Mouse (Mus musculus) kidney, embryonic 14.5 days (tissue): ENCODE results near the gene Disp1. TPM values are rescaled to one million over a fixed set of nuclear protein-coding genes. Genes with fewer than 3 reads are reported as not detected.

Experiments
- ATAC-seq: fragments of 200-750 bp; cut with Nextera tagmentation; 2 replicates; pipeline ENCODE4 v1.8.0; 2017; ENCODE audit warnings: moderate number of reproducible peaks, mild to moderate bottlenecking, moderate TSS enrichment, moderate library complexity; ENCODE audit not compliant: low FRiP score, low TSS enrichment
- H3K27ac ChIP-seq: fragments of 300-500 bp; sonication (generic); 2 replicates; pipeline ENCODE4 v1.5.1; 2014; ENCODE audit warnings: low read depth, mild to moderate bottlenecking, low read length, moderate library complexity, mixed read lengths
- H3K27me3 ChIP-seq: fragments of 300-500 bp; sonication (generic); 2 replicates; pipeline ENCODE4 v1.6.1; 2014; ENCODE audit warnings: mild to moderate bottlenecking, low read length; ENCODE audit not compliant: control insufficient read depth, insufficient read depth
- H3K36me3 ChIP-seq: fragments of 300-500 bp; sonication (generic); 2 replicates; pipeline ENCODE4 v1.6.1; 2014; ENCODE audit warnings: low read length, mixed read lengths; ENCODE audit not compliant: control insufficient read depth, insufficient read depth
- H3K4me1 ChIP-seq: fragments of 300-500 bp; sonication (generic); 2 replicates; pipeline ENCODE4 v1.6.1; 2014; ENCODE audit warnings: low read length, mixed read lengths; ENCODE audit not compliant: control insufficient read depth, insufficient read depth
- H3K4me2 ChIP-seq: fragments of 300-500 bp; sonication (generic); replicated peaks from 2 replicates; pipeline ENCODE4 v1.6.1; 2014; ENCODE audit warnings: low read depth, mild to moderate bottlenecking, low read length
- H3K4me3 ChIP-seq: fragments of 300-500 bp; sonication (generic); 2 replicates; pipeline ENCODE4 v1.5.1; 2014; ENCODE audit warnings: mild to moderate bottlenecking, low read length
- H3K9ac ChIP-seq: fragments of 300-500 bp; sonication (generic); 2 replicates; pipeline ENCODE4 v1.6.1; 2014; ENCODE audit warnings: low read depth, mild to moderate bottlenecking, low read length, moderate library complexity
- H3K9me3 ChIP-seq: fragments of 300-500 bp; sonication (generic); 2 replicates; pipeline ENCODE4 v1.6.1; 2016; ENCODE audit warnings: low read length; ENCODE audit not compliant: control insufficient read depth
- WGBS: fragments of 180-500 bp; shearing (Covaris S2); extraction: QIAGEN DNeasy Blood & Tissue Kit; methylation state at CpG from one replicate; pipeline ENCODE4 v1.1.7; 2014; 5-methylcytosine and 5-hydroxymethylcytosine counted together
- polyA plus RNA-seq: library from polyadenylated mRNA; unstranded; fragments of >200 nt; fragmentation: Nextera tagmentation; extraction: Ambion mirVana; gene quantifications from 2 replicates; pipeline ENCODE4 v1.2.1, GENCODE M21; 2014

Disp1 gene
- polyA plus RNA-seq, 1 experiment from 2014 or later = 16.9 TPM

DNA sequence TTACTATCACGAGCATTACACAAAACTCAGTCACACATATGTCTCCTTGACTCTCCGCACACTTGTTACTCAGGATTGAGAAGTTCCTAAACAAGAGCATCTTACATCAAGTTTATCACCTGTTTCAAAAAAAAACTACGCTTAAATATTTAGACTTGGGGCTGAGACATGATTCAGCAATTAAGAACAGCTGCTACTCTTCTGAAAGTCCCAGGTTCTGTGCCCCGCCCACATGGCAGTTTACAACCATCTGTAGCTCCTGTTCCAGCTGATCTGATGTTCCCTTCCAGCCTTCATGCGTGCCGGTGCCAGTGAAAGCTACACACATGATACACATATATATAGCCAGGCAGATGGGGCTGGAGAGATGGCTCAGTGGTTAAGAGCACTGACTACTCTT, 7.5 kb downstream of the Disp1 start:
- Histone ChIP-seq H3K9me3 (no peaks in the 10 kb centered on the region), H3K4me2 (no peak overlapping the region), H3K27me3 (no peaks in the 10 kb centered on the region), H3K4me1 (no peaks in the 10 kb centered on the region), H3K9ac (no peak overlapping the region), H3K36me3 (no peaks in the 10 kb centered on the region), H3K27ac (no peak overlapping the region), H3K4me3 (no peak overlapping the region)
- ATAC-seq = no peak
- WGBS = 87% methylated on average over 6 of the region's 6 CpGs

DNA sequence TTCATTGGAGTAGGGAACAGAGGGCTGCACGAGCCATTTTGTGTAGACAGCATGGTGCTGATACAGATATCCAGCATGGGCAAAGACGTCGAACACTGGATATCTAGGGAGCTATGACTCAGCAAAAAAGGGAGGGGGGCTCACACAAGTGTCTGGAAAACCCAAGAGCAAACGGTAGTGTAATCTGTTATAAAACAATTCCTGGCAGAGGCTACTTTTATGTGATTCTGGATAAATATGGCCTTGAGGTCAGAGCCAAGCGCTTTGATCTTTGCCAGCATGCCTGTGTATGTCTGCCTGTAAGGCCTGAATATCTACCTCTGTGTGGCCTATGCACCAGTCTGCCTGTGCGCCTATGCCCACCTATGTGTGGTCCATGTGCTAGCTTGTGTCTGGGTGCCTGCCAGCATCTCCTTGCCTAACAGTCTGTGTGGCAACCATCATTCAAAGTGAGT, 8.5 kb downstream of the Disp1 start:
- H3K4me2 ChIP-seq = no peak overlapping the region
- ATAC-seq = no peak
- WGBS = 72% methylated on average over 6 of the region's 6 CpGs
- H3K4me1 ChIP-seq = no peaks in the 10 kb centered on the region
- no peaks in the 10 kb centered on the region for H3K27me3 ChIP-seq
- no peak overlapping the region for H3K27ac ChIP-seq
- no peak overlapping the region for H3K9ac ChIP-seq
- no peak overlapping the region for H3K4me3 ChIP-seq
- H3K36me3 ChIP-seq = no peaks in the 10 kb centered on the region
- H3K9me3 ChIP-seq = no peaks in the 10 kb centered on the region

DNA sequence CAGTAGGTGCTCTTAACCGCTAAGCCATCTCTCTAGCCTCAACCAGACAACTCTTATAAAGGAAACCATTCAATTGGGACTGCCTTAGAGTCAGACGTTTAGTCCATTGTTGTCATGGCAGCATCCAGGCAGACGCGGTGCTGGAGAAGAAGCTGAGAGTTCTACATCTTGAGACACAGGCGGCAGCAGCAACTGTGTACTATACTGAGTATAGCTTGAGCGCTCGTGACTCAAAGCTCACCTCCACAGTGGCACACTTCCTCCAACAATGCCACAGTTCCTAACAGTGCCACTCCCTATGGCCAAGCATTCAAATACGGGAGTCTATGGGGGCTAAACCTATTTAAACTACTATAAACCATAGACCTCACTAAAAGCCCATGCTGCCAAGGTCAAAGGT, 11.2 kb downstream of the Disp1 start:
- Histone ChIP-seq H3K27me3 (no peaks in the 10 kb centered on the region), H3K4me2 (no peak overlapping the region), H3K4me3 (no peak overlapping the region), H3K4me1 (no peaks in the 10 kb centered on the region), H3K9me3 (no peaks in the 10 kb centered on the region), H3K9ac (no peak overlapping the region), H3K27ac (no peak overlapping the region), H3K36me3 (no peaks in the 10 kb centered on the region)
- WGBS = 93% methylated on average over 8 of the region's 8 CpGs
- ATAC-seq = no peak

DNA sequence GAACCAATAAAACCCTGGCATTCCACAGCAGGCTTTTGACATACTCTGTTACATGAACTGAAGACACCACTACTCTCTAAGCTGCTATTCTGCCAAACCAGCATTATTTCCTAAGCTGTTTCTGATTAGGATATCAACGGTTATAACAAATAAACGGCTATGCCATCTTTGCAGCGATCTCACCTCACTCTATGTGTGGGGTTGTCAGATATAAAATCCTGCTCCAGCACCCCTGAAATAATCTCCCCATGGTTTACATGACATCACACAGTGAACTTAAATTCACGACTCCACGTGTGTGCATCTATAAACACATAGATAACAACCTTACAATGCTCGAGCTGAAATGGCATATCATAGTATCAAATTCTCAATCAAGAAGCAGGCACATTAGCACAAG, 13.7 kb downstream of the Disp1 start:
- Histone ChIP-seq H3K27me3 (no peaks in the 10 kb centered on the region), H3K9me3 (no peaks in the 10 kb centered on the region), H3K36me3 (no peaks in the 10 kb centered on the region), H3K4me2 (no peak overlapping the region), H3K27ac (no peak overlapping the region), H3K4me1 (no peaks in the 10 kb centered on the region), H3K9ac (no peak overlapping the region), H3K4me3 (no peak overlapping the region)
- ATAC-seq = no peak
- 85% methylated on average over 6 of the region's 6 CpGs for WGBS

DNA sequence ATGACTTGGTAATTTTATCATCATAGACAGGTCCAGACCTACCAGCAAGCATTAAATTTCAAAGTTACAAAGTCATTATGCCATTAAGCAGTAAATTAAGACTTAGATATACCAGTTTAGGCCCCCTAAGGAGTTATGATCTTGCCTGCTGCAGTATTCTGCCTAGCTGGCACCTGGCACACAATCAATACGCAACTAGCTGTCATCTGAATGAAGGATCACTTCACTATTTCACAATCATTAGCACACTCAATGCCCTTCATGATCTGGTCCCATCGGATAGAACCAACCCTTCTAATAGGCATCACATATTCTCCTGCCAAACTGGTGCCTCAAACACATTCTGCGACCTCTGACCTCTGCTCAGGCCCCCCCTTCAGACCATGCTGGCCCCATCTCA, 14.2 kb downstream of the Disp1 start:
- WGBS = 88% methylated on average over 3 of the region's 3 CpGs
- no peak overlapping the region for H3K9ac ChIP-seq
- H3K36me3 ChIP-seq = no peaks in the 10 kb centered on the region; the same call in 1 of the 2 replicates
- no peak for ATAC-seq
- no peaks in the 10 kb centered on the region for H3K27me3 ChIP-seq
- no peaks in the 10 kb centered on the region for H3K9me3 ChIP-seq
- H3K4me2 ChIP-seq = no peak overlapping the region
- no peak overlapping the region for H3K4me3 ChIP-seq
- no peak overlapping the region for H3K27ac ChIP-seq
- H3K4me1 ChIP-seq = no peaks in the 10 kb centered on the region

DNA sequence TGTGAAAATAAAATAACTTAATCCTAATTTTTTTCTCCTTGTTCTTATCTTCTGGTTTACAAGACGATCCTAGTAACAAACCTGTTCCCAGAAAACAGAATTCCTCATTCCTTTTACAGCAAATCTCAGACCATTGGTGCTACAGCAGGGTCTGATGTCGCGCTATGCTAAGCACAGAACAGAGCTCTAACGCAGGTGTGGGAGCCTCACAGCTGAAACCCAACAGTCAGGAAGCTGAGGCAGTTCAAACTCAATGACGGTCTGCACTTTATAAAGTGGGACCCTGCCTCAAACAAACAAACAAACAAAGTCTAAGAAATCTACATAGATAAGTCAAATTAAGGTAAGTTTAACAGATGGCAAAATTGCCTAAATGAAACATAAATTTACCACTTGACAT, 20.4 kb downstream of the Disp1 start:
- H3K36me3 ChIP-seq = no peaks in the 10 kb centered on the region; the same call in 1 of the 2 replicates
- no peaks in the 10 kb centered on the region for H3K27me3 ChIP-seq
- no peak overlapping the region for H3K27ac ChIP-seq
- no peak overlapping the region for H3K9ac ChIP-seq
- 74% methylated on average over 5 of the region's 5 CpGs for WGBS
- H3K4me1 ChIP-seq = 0 out of 2 replicates have a peak, but pooled peaks cover 8% of the 10 kb centered on the region
- H3K4me3 ChIP-seq = no peak overlapping the region
- H3K4me2 ChIP-seq = no peak overlapping the region
- no peak for ATAC-seq
- no peaks in the 10 kb centered on the region for H3K9me3 ChIP-seq

DNA sequence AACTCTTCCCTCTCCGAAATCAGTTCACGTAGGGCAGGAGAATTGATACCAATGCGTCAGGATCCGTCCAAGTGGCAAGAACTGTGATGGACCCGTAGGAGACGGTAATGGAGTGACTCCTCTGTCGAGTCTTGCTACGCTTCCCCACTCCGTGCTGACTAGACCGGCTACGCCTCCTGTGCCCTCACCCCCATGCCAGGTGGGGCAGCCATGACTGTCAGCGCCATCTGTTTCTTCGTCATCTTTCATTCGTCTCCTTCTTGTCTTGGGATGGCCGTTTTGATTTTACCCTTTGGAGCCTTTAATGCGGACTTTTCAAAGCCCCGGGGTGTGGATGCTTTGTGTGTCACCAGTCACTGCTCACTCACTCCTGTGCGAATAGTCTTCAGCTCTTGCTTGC, 26.6 kb downstream of the Disp1 start:
- H3K4me3 ChIP-seq = no peak overlapping the region
- no peaks in the 10 kb centered on the region for H3K36me3 ChIP-seq
- H3K9me3 ChIP-seq = no peaks in the 10 kb centered on the region
- no peak overlapping the region for H3K9ac ChIP-seq
- no peak overlapping the region for H3K4me2 ChIP-seq
- ATAC-seq = no peak
- H3K4me1 ChIP-seq = peaks cover 24% of the 10 kb centered on the region
- no peaks in the 10 kb centered on the region for H3K27me3 ChIP-seq
- H3K27ac ChIP-seq = no peak overlapping the region
- WGBS = 82% methylated on average over 18 of the region's 18 CpGs

DNA sequence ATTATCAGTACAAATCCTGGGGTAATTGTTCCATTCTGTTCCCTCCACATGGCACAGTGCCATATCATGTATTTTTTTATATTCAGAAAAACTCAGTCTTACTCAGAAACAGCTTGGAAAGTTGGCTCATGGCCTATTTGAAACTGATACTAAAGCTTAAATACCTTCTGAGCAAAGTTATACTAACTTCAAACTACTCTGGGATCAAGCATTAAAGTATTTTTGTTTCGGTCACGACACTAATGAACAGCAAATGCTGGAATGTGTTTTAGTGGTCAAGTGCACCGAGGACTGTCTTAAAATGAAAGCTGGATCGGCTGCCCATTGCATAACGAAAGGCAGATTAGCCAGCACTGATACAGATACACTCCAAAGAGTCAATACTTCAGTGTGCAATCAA, 27.2 kb downstream of the Disp1 start:
- H3K9ac ChIP-seq = no peak overlapping the region
- no peak overlapping the region for H3K4me3 ChIP-seq
- H3K36me3 ChIP-seq = no peaks in the 10 kb centered on the region
- peaks cover 30% of the 10 kb centered on the region for H3K4me1 ChIP-seq
- no peaks in the 10 kb centered on the region for H3K27me3 ChIP-seq
- no peak overlapping the region for H3K27ac ChIP-seq
- H3K9me3 ChIP-seq = no peaks in the 10 kb centered on the region
- WGBS = 69% methylated on average over 5 of the region's 5 CpGs
- no peak overlapping the region for H3K4me2 ChIP-seq
- no peak for ATAC-seq

DNA sequence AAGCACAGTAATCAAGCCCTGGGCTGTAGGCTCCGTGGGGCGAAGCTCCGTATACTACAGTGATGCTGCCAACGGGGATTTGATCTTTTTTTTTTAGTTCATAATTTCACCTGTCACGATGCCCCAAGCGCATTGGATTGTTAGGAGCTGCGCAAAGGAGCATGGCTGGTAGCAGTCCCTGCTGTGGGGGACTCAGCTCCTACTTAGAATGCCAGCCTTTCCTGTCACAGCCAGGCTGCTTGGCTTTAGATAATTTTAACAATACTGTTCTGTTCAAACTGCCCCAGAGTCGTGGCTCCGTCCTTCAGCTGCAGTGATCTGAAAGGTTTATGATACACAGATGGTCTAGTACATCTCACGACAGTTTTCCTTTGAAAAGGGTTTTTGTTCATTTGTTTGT, 29.9 kb downstream of the Disp1 start:
- H3K27me3 ChIP-seq = no peaks in the 10 kb centered on the region
- H3K4me1 ChIP-seq = peaks cover 32% of the 10 kb centered on the region
- ATAC-seq = no peak
- no peak overlapping the region for H3K4me3 ChIP-seq
- H3K27ac ChIP-seq = no peak overlapping the region
- H3K9ac ChIP-seq = no peak overlapping the region
- no peaks in the 10 kb centered on the region for H3K9me3 ChIP-seq
- H3K36me3 ChIP-seq = no peaks in the 10 kb centered on the region
- WGBS = 80% methylated on average over 10 of the region's 10 CpGs
- no peak overlapping the region for H3K4me2 ChIP-seq

DNA sequence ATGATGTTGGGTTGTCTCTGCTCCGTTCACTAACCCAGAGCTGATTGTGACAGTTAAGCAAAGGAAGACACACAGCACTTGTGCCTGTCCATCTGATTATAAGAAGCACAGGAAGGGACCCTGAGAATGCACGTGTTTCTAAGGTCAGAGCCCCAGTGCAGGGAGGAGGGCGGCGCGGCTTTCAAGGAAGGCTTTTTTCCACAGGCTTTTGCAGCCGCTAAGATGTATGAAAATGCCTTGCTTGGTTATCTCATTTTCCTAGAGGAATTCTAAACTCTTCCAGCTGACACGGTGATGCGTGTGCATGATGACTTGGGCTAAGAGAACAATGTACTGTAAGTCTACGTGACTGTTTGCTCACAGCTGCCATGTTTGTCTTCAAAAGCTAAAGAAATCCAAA, 30.9 kb downstream of the Disp1 start:
- Histone ChIP-seq H3K27me3 (no peaks in the 10 kb centered on the region), H3K4me1 (peaks cover 30% of the 10 kb centered on the region), H3K9ac (no peak overlapping the region), H3K27ac (no peak overlapping the region), H3K4me3 (no peak overlapping the region), H3K36me3 (no peaks in the 10 kb centered on the region), H3K4me2 (no peak overlapping the region), H3K9me3 (no peaks in the 10 kb centered on the region)
- ATAC-seq = no peak
- 65% methylated on average over 9 of the region's 9 CpGs for WGBS
